In the genomic region with DNA sequence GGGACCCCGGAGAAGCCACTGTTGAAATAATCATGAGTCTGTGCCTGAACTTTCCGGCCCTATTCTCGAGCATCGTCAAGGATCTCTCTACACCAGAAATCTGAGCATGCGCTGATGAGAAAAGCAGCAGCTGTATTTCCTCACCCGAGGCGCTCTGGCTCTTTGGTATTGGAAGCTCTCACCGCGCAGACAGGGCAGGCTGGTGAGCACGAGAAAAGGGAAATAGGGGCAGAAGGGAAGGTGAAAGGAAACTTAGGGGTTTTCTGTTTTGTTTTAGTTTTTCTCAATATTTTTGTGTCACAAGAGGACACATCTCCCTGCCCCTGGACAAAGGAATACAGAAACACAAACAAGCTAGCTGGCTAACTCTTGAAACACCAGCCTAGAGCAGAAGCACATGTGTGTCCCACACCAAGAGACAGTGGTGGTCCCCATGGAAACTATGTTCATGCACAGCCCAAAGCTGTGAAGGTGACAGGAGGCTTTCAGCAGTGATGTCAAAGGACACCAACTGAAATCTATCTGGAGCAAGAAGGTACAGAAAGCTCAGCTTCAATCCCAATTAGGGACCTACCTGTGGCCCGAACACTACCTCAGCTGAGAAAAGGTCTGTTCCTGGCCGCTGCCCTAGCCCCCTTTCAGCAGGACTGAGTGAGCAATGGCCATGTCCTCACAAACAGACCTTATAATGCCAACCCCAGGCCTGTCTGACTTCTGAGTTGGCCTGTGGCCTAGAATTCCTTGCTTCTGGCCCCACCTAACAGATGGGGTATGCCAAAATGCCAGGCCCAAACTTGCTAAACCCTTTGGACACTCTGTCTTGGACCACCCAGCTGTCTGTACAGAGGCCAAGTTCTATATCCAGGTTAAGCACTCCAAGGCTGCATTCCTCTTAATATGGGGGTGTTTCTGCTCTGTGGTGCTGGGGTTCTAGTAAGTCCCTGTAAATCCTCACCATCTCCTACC, we compare ENCODE assay signal across 8 mouse cellular contexts.
A peak's percentile ranks its signal among the peaks of the same experiment; 100 is the strongest.
DNase-seq lines count a peak whose midpoint lies in the region; ATAC-seq and TF ChIP-seq lines count a peak whose summit lies in the region.

No protein-coding gene starts in this region.

- H3K4me3 ChIP-seq in forebrain, embryonic 16.5 days (replicated peaks; ENCODE audit: low read length), result peak overlapping the region; percentile 22; the same call in 1 of the 2 replicates
- no peak overlapping the region for H3K4me3 ChIP-seq in hindbrain, postnatal 0 days (ENCODE audit: low read length)
- no peak overlapping the region for H3K4me3 ChIP-seq in lung, embryonic 15.5 days

- no peaks in the 10 kb centered on the region for H3K27me3 ChIP-seq in forebrain, embryonic 16.5 days (replicated peaks; ENCODE audit: control insufficient read depth, insufficient read depth, low read length)
- H3K27me3 ChIP-seq in hindbrain, postnatal 0 days (ENCODE audit: insufficient read depth, low read length), result no peaks in the 10 kb centered on the region
- H3K27me3 ChIP-seq in lung, embryonic 15.5 days, result no peaks in the 10 kb centered on the region

- no peak overlapping the region for H3K9ac ChIP-seq in forebrain, embryonic 16.5 days (replicated peaks; ENCODE audit: low read depth, low read length)
- H3K9ac ChIP-seq in hindbrain, postnatal 0 days (replicated peaks; ENCODE audit: low read length), result no peak overlapping the region
- H3K9ac ChIP-seq in lung, embryonic 15.5 days, result 0 out of 2 replicates have a peak overlapping the region, but pooled peaks have one; percentile 13

- DNase-seq in gastrocnemius, postnatal 14 days, result peak; percentile 20
- DNase-seq in gastrocnemius, postnatal 25 days, result no peak
- peak; percentile 20 for DNase-seq in WW6 (ENCODE audit: low read depth, low spot score)
- DNase-seq in hindbrain, postnatal 0 days (ENCODE audit: low spot score), result peak; percentile 70
- DNase-seq in telencephalon, adult 2 months (ENCODE audit: low read depth, low spot score), result peak; percentile 8
- no peak for DNase-seq in left cerebral cortex, adult 9 months (ENCODE audit: low spot score in 2 of 2)

- no peak for TF ChIP-seq CTCF in hindbrain, postnatal 0 days (IDR thresholded peaks at IDR 0.05; ENCODE audit: low read depth)

- no peaks in the 10 kb centered on the region for H3K36me3 ChIP-seq in forebrain, embryonic 16.5 days (ENCODE audit: control insufficient read depth, insufficient read depth)
- H3K36me3 ChIP-seq in hindbrain, postnatal 0 days (ENCODE audit: insufficient read depth, low read length), result no peaks in the 10 kb centered on the region; the same call in 1 of the 2 replicates
- H3K36me3 ChIP-seq in lung, embryonic 15.5 days, result no peaks in the 10 kb centered on the region

- peak overlapping the region; percentile 37 for H3K4me2 ChIP-seq in forebrain, embryonic 16.5 days (ENCODE audit: low read length)
- peak overlapping the region; percentile 11 for H3K4me2 ChIP-seq in hindbrain, postnatal 0 days (ENCODE audit: low read depth, low read length)
- peak overlapping the region; percentile 46 for H3K4me2 ChIP-seq in lung, embryonic 15.5 days

- peak; percentile 50; the same call in 1 of the 2 replicates for ATAC-seq in forebrain, embryonic 16.5 days
- ATAC-seq in hindbrain, postnatal 0 days, result peak; percentile 57; the same call in 1 of the 2 replicates
- ATAC-seq in lung, embryonic 15.5 days (ENCODE audit: borderline replicate concordance, extremely low read depth, low FRiP score, low TSS enrichment), result peak; percentile 82

- H3K4me1 ChIP-seq in forebrain, embryonic 16.5 days (replicated peaks; ENCODE audit: control insufficient read depth, insufficient read depth, low read length), result no peaks in the 10 kb centered on the region; the same call in 1 of the 2 replicates
- 0 out of 2 replicates have a peak, but pooled peaks cover 3% of the 10 kb centered on the region for H3K4me1 ChIP-seq in hindbrain, postnatal 0 days (ENCODE audit: insufficient read depth, low read length)
- peaks cover 43% of the 10 kb centered on the region for H3K4me1 ChIP-seq in lung, embryonic 15.5 days

- 56% methylated on average over 12 of the region's 12 CpGs for WGBS in forebrain, embryonic 16.5 days
- 42% methylated on average over 12 of the region's 12 CpGs for WGBS in hindbrain, postnatal 0 days
- WGBS in lung, embryonic 15.5 days, result 18% methylated on average over 12 of the region's 12 CpGs

- H3K27ac ChIP-seq in forebrain, embryonic 16.5 days (ENCODE audit: low read length), result no peak overlapping the region
- 0 out of 2 replicates have a peak overlapping the region, but pooled peaks have one; percentile 7 for H3K27ac ChIP-seq in hindbrain, postnatal 0 days
- peak overlapping the region; percentile 41; the same call in 1 of the 2 replicates for H3K27ac ChIP-seq in lung, embryonic 15.5 days

- no peaks in the 10 kb centered on the region for H3K9me3 ChIP-seq in forebrain, embryonic 16.5 days (ENCODE audit: control insufficient read depth, low read length)
- no peaks in the 10 kb centered on the region for H3K9me3 ChIP-seq in hindbrain, postnatal 0 days (ENCODE audit: low read length)
- no peaks in the 10 kb centered on the region for H3K9me3 ChIP-seq in lung, embryonic 15.5 days

- intact Hi-C loops in gastrocnemius, postnatal 14 days (cut with DNase I; ENCODE audit: low total_unique reads), result no loop called here

Comparison
In these comparisons a context has a peak if more than half of its experiments do, and no peak if none do; other contexts are left out.
1. DNase-seq: peak in gastrocnemius, postnatal 14 days (single experiment), WW6 (single experiment), hindbrain, postnatal 0 days (single experiment) and telencephalon, adult 2 months (single experiment); none in gastrocnemius, postnatal 25 days (single experiment) and left cerebral cortex, adult 9 months (0 of 2).
2. Peak in every context shown above with its lines, with median percentiles within 50 percentile points of each other: ATAC-seq and H3K4me2 ChIP-seq.